Mouse (Mus musculus) testis, adult 2 months (tissue): Measurements from ENCODE around the gene Chdh.

Experiments
- CTCF ChIP-seq: fragments of 200-500 bp; IDR thresholded peaks from 2 replicates; pipeline ENCODE4 v1.5.1; 2012; ENCODE audit warnings: low read depth, mild to moderate bottlenecking, inconsistent platforms, low read length, moderate library complexity; ENCODE audit not compliant: control insufficient read depth, insufficient read depth, insufficient replicate concordance
- POLR2A ChIP-seq: fragments of 200-500 bp; IDR thresholded peaks from 2 replicates; pipeline ENCODE4 v1.6.1; 2012; ENCODE audit warnings: low read depth, mild to moderate bottlenecking, inconsistent platforms, low read length, moderate library complexity; ENCODE audit not compliant: control insufficient read depth

GRCm38 (mm10) chr14:30018463-30018801 is 9.6 kb downstream of the Chdh start:
- TF ChIP-seq POLR2A: no peak
- no peak for TF ChIP-seq CTCF
